Mouse (Mus musculus): ENCODE data around the gene Gm42791. TPM values are rescaled to one million over a fixed set of nuclear protein-coding genes. Genes with fewer than 3 reads are reported as not detected.

Gene Gm42791
- total RNA-seq, 1 experiment from 2014 or later: 1.3 TPM

- peak; percentile 33; the same call in 1 of the 2 replicates for ATAC-seq (ENCODE audit: extremely low read depth, insufficient number of reproducible peaks, low FRiP score, poor library complexity, severe bottlenecking)
These were observed 19.8 kb upstream of the Gm42791 start for GRCm38 (mm10) chr5:149014600-149015268.

DNA sequence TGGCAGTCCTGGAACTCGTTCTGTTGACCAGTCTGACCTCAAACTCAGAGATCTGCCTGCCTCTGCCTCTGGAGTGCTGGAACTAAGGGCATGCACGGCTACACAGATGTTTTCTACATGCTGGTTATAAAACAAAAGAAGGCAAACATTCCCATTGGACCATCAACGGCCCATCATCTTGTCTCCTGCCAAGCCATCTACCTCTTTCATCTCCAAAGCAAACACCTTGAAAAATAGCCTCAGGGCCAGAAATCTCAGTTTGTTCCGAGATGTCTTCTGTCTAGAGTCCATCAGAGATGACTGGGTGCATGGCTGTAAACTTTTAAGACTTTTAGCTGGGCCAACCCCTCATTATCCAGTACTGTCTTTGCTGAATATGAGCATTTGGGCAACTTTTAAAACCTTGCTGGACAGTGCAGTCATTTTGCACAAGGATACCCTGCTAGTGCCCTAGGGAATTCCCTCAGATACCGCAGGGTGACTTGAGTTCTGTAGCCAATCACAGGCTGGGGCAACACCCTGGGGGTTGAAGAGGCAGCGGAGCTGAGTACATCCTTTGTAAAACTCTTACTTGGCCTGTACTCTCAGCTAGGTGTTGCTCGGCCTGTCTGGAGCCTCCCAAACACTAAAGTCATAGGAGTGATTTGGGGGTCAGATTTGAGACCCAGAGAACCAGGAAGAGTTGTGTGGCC lies 19.0 kb upstream of the Gm42791 start:
- no peak for ATAC-seq (ENCODE audit: extremely low read depth, insufficient number of reproducible peaks, low FRiP score, poor library complexity, severe bottlenecking)

DNA sequence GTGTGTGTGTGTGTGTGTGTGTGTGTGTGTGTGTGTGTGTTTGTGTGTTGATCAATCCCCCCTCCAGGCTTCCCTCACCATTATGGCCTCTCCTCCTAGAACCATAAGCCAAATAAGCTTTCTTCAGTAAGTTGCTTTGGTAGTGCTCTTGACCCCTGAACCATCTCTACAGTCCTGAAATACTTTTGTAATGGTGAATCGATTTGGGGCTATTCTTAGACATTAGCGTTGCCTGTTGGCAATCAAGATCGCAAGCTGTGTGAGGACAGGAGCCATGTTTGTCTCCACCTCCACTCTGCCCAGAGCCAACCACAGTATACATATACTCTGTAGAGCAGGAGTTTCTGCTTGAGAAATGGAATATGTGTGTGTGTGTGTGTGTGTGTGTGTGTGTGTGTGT lies 14.2 kb upstream of the Gm42791 start:
- no peak for ATAC-seq (ENCODE audit: extremely low read depth, insufficient number of reproducible peaks, low FRiP score, poor library complexity, severe bottlenecking)

GRCm38 (mm10) chr5:149007295-149007646 lies 12.3 kb upstream of the Gm42791 start:
- no peak for ATAC-seq (ENCODE audit: extremely low read depth, insufficient number of reproducible peaks, low FRiP score, poor library complexity, severe bottlenecking)

DNA sequence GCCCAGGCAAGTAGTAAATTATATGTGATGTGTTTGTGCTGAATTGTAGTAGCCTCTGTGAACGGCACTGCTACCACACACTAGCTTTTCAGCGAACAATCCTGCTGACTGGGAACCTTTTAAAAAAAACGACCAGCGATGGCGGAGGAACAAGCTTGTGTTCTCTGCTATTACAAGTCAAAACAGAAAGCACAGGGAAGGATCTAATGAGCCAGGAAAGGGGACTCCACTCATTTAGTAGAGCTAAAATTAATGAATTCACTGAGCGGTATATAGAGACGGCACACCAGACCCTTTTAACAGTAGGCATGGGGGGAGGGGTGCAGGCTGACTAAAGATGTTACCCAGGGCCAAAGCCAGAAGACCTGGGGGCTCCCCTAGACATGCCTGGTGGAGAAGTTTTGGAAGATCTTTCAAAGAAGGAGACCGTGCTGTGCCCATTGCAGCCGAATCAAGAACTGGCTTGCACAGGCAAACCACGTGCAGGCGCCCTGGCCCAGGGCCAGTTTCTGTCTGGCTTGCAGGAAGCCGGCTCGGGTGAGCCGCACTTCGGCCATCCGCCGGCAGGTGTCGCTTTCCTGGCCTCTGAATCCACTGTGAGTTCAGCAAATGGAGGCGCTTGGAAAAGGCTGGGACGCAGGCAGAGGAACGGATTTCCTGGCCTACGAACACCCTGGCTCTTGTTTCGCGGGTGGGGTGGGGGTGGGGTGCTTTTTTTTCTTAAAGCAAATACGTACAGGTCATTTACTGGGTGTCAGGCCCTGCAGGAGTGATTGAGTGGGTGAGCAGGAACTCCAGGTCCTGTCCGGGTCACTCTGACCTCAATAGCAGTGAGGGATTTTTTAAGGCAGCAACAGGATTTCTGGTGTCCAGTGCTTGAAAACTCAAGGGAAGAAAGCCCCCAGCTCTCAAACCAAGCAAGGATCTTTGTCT lies 11.7 kb upstream of the Gm42791 start:
- ATAC-seq (ENCODE audit: extremely low read depth, insufficient number of reproducible peaks, low FRiP score, poor library complexity, severe bottlenecking): peak; percentile 72

GRCm38 (mm10) chr5:149005701-149006361 lies 10.9 kb upstream of the Gm42791 start:
- peak; percentile 43; the same call in 1 of the 2 replicates for ATAC-seq (ENCODE audit: extremely low read depth, insufficient number of reproducible peaks, low FRiP score, poor library complexity, severe bottlenecking)

DNA sequence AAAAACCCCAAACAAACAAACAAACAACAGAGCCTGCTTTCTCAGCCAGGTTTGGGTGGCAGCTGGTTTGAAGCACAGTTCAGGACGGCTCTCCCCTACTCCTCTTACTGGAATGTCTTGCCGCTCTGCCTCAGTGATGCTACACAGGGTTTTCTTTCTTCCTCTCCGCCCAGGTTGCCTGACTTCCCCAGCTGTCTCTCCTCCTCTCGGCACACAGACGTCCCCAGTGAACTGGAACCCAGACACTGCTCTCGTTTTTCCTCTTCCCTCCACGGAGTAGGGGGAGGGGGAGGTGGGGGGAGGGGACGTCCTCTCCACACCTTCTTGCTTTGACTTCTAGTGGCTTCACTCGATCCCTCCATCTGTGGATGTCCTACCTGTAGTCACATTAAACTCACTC lies 10.1 kb upstream of the Gm42791 start:
- ATAC-seq (ENCODE audit: extremely low read depth, insufficient number of reproducible peaks, low FRiP score, poor library complexity, severe bottlenecking): 0 out of 2 replicates have a peak, but pooled peaks have one; percentile 13

GRCm38 (mm10) chr5:149003137-149003536 lies 8.2 kb upstream of the Gm42791 start:
- ATAC-seq (ENCODE audit: extremely low read depth, insufficient number of reproducible peaks, low FRiP score, poor library complexity, severe bottlenecking): no peak

GRCm38 (mm10) chr5:149002803-149003115 lies 7.8 kb upstream of the Gm42791 start:
- ATAC-seq (ENCODE audit: extremely low read depth, insufficient number of reproducible peaks, low FRiP score, poor library complexity, severe bottlenecking): no peak

DNA sequence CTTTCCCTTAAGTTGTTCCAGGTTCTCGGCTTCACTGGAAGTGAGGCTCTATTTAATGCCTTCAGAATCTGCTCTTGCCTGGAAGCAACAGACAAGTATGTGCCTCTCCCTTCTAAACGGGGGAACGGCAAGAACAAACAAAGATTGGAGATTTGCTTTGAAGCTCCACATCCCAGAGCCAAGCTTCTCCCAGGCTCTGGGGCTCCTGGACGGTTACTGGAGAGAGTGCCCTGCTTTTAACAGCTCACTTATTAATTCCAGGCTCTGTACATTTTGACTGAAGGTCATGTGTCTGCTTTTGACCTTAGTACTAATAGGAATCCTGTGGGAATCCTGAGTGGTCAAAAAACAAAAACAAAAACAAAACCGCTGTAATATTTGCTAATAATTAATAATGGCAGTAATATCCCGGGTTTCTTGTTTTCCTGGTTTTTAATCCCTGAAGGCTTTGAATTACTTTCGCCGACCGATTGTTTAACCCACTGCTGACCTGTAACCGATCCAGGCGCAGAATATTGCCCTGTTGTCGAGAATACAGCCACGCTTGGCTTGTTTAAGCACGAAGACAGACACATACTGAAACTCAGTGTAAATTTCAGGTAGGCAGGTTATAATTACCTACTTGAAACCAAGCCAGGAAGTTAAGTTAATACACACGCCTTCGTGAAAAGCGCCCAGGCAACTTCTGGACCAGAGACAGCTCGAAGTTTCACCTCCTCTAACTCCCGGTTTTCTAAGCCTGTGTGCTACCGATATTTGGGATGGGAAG lies 7.3 kb upstream of the Gm42791 start:
- no peak for ATAC-seq (ENCODE audit: extremely low read depth, insufficient number of reproducible peaks, low FRiP score, poor library complexity, severe bottlenecking)

DNA sequence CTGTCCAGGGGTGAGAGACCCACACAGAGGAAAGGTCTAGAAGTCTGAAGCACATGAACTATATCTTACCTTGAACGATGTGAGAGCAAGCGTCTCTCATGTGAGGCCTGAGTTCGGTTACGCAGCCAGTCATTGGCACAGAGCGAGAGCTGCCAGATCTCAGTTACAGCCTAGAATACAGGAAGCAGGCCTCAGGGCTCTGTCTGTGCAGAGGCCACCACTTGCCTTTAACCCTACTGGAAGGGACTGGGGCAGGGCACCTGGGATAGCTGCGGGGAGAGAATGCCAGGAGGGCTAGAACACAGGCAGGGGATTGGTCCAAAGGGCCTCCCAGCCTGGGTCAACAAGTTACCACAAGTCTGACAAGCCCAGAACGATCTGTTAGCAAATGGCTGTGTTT lies 4.9 kb upstream of the Gm42791 start:
- ATAC-seq (ENCODE audit: extremely low read depth, insufficient number of reproducible peaks, low FRiP score, poor library complexity, severe bottlenecking): no peak

DNA sequence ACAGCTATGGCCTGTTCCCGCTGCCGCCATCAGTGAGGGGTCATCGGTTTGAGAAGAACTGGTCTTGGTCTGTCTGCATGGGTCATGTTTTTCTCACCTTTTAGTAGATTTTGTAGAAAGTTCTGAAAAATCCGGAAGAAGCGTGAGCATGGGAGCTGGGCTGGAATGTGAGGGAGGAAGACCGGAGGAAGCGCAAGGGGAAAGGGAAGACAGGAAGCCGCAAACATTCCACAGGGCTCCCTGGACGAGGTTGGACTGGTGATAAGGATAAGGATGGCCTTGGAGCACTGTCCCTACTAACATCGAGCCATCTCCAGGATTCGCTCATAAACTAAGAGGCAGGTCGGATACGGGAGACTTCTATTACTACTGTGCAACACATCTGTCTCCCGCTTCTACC lies 3.6 kb upstream of the Gm42791 start:
- no peak for ATAC-seq (ENCODE audit: extremely low read depth, insufficient number of reproducible peaks, low FRiP score, poor library complexity, severe bottlenecking)

DNA sequence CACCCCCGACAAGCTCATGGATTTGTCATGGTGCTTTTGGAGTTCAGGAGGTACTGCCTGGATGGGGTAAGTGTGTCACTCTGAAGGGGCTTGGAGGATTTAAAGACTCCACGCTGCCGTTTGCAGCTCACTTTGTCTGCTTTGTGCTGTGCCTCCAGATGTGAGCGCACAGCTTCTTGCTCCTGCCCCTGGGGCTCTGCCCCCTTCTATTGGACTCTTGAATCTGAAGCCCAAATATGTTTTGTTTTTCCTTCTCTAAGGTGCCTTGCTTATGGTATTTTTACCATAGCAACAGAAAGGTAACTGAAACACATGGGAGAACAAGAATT lies 1.7 kb upstream of the Gm42791 start:
- ATAC-seq (ENCODE audit: extremely low read depth, insufficient number of reproducible peaks, low FRiP score, poor library complexity, severe bottlenecking): no peak

- ATAC-seq (ENCODE audit: extremely low read depth, insufficient number of reproducible peaks, low FRiP score, poor library complexity, severe bottlenecking): no peak
These were observed 1.2 kb upstream of the Gm42791 start for GRCm38 (mm10) chr5:148995962-148996708.

GRCm38 (mm10) chr5:148994311-148994705 lies 639 bp downstream of the Gm42791 start:
- ATAC-seq (ENCODE audit: extremely low read depth, insufficient number of reproducible peaks, low FRiP score, poor library complexity, severe bottlenecking): no peak

DNA sequence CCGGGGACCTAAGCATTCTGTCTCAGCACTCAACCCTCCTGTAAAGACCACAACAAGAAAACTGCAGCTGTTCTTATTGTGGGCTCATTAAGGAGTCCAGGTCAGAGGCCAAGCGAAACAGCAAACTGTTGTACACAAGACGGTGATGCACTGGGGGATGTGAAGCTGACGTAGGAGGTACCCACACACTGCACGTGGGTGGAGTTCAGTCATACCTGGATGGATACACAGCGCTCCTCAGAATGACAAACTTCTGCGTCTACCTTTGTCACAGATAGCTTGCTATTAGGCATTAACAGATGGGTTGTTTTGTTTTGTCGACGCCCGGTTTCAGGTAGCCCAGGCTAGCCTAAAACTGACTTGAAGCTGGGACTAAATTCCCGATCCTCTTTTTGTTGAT lies 2.3 kb downstream of the Gm42791 start:
- no peak for ATAC-seq (ENCODE audit: extremely low read depth, insufficient number of reproducible peaks, low FRiP score, poor library complexity, severe bottlenecking)

DNA sequence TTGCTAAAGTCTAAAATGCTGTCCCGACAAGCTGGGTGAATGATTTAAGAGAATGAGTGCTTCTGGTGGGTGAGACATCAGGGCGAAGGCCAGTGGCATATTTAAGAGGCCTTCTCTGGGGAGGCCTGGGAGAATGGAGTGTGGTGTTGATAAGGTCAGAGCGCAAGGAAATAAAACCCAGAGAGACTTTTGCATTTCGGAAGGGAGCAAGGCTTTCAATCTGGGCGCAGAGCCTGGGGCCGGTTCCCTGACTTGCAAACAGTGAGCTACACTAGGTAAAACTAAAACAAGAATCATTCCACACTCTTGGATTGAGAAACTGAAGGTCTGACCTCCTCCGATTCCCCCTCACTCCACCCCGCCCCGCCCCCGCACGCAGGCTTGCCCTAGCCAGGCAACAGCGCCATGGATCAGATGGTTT lies 4.0 kb downstream of the Gm42791 start:
- ATAC-seq (ENCODE audit: extremely low read depth, insufficient number of reproducible peaks, low FRiP score, poor library complexity, severe bottlenecking): no peak

DNA sequence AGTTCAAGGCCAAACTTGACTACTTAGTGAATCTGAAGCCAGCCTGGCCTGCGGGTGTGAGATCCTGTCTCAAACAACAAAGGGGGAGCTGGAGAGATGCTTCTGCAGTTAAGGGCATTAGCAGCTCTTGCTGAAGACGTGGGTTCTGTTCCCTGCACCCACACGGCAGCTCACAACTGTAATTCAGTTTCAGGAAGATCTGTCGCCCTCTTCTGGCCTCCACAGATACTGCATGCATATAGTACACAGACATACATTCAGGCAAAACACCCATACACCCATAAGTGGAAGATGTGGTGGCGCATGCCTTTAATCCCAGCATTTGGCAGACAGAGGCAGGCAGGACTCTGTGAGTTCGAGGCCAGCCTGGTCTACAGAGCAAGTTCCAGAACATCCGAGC lies 5.5 kb downstream of the Gm42791 start:
- ATAC-seq (ENCODE audit: extremely low read depth, insufficient number of reproducible peaks, low FRiP score, poor library complexity, severe bottlenecking): peak; percentile 34; the same call in 1 of the 2 replicates

All from neutrophil, adult 5-6 weeks (primary cell).